Mouse (Mus musculus): ENCODE measurements around the gene Ripor2. TPM values are rescaled to one million over a fixed set of nuclear protein-coding genes. Genes with fewer than 3 reads are reported as not detected.

Ripor2 gene
- total RNA-seq, 2 experiments from 2014 or later: 5.3 to 8.4 TPM

Other genes with a start within 250 kb of the Ripor2 start
- gene Armh2, start 159.0 kb downstream of the Ripor2 start, total RNA-seq (2021): not detected
- 1 to 10 TPM; 2.4 to 3.1 TPM for gene Gmnn, start 179.7 kb downstream of the Ripor2 start, total RNA-seq (2021)
- gene BC005537, start 219.5 kb downstream of the Ripor2 start, total RNA-seq (2021): 10 to 100 TPM; 49.6 to 49.9 TPM
- 100 to 1,000 TPM in 1 of 2 experiments, 10 to 100 TPM in 1; 94.2 to 119 TPM for gene Acot13, start 249.4 kb downstream of the Ripor2 start, total RNA-seq (2021)
- gene Tdp2, start 249.5 kb downstream of the Ripor2 start, total RNA-seq (2021): 1 to 10 TPM; 7.3 to 9.2 TPM